Mouse (Mus musculus): ENCODE data around the gene Eloa. TPM values are rescaled to one million over a fixed set of nuclear protein-coding genes. Genes with fewer than 3 reads are reported as not detected.

The Eloa gene
- total and polyA plus RNA-seq, 3 experiments, result 12.9 to 108 (median 56.0) TPM

- TF ChIP-seq GATA2 (IDR thresholded peaks at IDR 0.05; ENCODE audit: borderline replicate concordance, low read depth, low read length), result no peak
- TF ChIP-seq POLR2AphosphoS5 (IDR thresholded peaks at IDR 0.05; ENCODE audit: insufficient replicate concordance, low read depth, low read length), result no peak
- no peak for TF ChIP-seq GATA1 (IDR thresholded peaks at IDR 0.05; ENCODE audit: borderline replicate concordance, low read length)
- TF ChIP-seq CTCF (IDR thresholded peaks at IDR 0.05; ENCODE audit: low read depth, low read length), result no peak
- TF ChIP-seq TAL1 (conservative IDR thresholded peaks at IDR 0.05; ENCODE audit: low read depth, low read length), result no peak
- no peak for ATAC-seq (ENCODE audit: extremely low read depth, insufficient number of reproducible peaks, low FRiP score, poor library complexity, severe bottlenecking)
Measured at GRCm38 (mm10) chr4:136006821-136007220, 14.7 kb downstream of the Eloa start.

GRCm38 (mm10) chr4:136004921-136005320, 16.6 kb downstream of the Eloa start:
- Histone ChIP-seq H3K9me3 (replicated peaks) (no peaks in the 10 kb centered on the region), H3K4me3 (ENCODE audit: low read depth, low read length) (no peak overlapping the region), H3K4me1 (ENCODE audit: insufficient read depth, low read depth, low read length) (no peaks in the 10 kb centered on the region), H3K36me3 (replicated peaks) (peaks cover 84% of the 10 kb centered on the region), H3K27me3 (ENCODE audit: insufficient read depth, low read length) (no peaks in the 10 kb centered on the region)
- ATAC-seq (ENCODE audit: extremely low read depth, insufficient number of reproducible peaks, low FRiP score, poor library complexity, severe bottlenecking), result no peak
- TF ChIP-seq GATA1 (IDR thresholded peaks at IDR 0.05; ENCODE audit: borderline replicate concordance, low read length) (no peak), CTCF (IDR thresholded peaks at IDR 0.05; ENCODE audit: low read depth, low read length) (no peak), GATA2 (IDR thresholded peaks at IDR 0.05; ENCODE audit: borderline replicate concordance, low read depth, low read length) (no peak), TAL1 (conservative IDR thresholded peaks at IDR 0.05; ENCODE audit: low read depth, low read length) (no peak), POLR2AphosphoS5 (IDR thresholded peaks at IDR 0.05; ENCODE audit: insufficient replicate concordance, low read depth, low read length) (no peak)
- DNase-seq (ENCODE audit: low spot score), result no peak

More at GRCm38 (mm10) chr4:136006821-136007220, 14.7 kb downstream of the Eloa start:
- no peak for DNase-seq (ENCODE audit: low spot score)
- no peaks in the 10 kb centered on the region for H3K9me3 ChIP-seq (replicated peaks)
- no peaks in the 10 kb centered on the region for H3K27me3 ChIP-seq (ENCODE audit: insufficient read depth, low read length)
- peaks cover 3% of the 10 kb centered on the region; the same call in 1 of the 2 replicates for H3K4me1 ChIP-seq (ENCODE audit: insufficient read depth, low read depth, low read length)
- no peak overlapping the region for H3K4me3 ChIP-seq (ENCODE audit: low read depth, low read length)
- peaks cover 95% of the 10 kb centered on the region for H3K36me3 ChIP-seq (replicated peaks)

GRCm38 (mm10) chr4:136004107-136004675, 17.4 kb downstream of the Eloa start:
- TF ChIP-seq POLR2AphosphoS5 (IDR thresholded peaks at IDR 0.05; ENCODE audit: insufficient replicate concordance, low read depth, low read length) (no peak), GATA1 (IDR thresholded peaks at IDR 0.05; ENCODE audit: borderline replicate concordance, low read length) (no peak), CTCF (IDR thresholded peaks at IDR 0.05; ENCODE audit: low read depth, low read length) (no peak), GATA2 (IDR thresholded peaks at IDR 0.05; ENCODE audit: borderline replicate concordance, low read depth, low read length) (no peak), TAL1 (conservative IDR thresholded peaks at IDR 0.05; ENCODE audit: low read depth, low read length) (no peak)
- peaks cover 77% of the 10 kb centered on the region for H3K36me3 ChIP-seq (replicated peaks)
- no peaks in the 10 kb centered on the region for H3K4me1 ChIP-seq (ENCODE audit: insufficient read depth, low read depth, low read length)
- DNase-seq (ENCODE audit: low spot score) (no peak), ATAC-seq (ENCODE audit: extremely low read depth, insufficient number of reproducible peaks, low FRiP score, poor library complexity, severe bottlenecking) (no peak)
- no peaks in the 10 kb centered on the region for H3K9me3 ChIP-seq (replicated peaks)
- H3K4me3 ChIP-seq (ENCODE audit: low read depth, low read length), result no peak overlapping the region
- H3K27me3 ChIP-seq (ENCODE audit: insufficient read depth, low read length), result no peaks in the 10 kb centered on the region

DNA sequence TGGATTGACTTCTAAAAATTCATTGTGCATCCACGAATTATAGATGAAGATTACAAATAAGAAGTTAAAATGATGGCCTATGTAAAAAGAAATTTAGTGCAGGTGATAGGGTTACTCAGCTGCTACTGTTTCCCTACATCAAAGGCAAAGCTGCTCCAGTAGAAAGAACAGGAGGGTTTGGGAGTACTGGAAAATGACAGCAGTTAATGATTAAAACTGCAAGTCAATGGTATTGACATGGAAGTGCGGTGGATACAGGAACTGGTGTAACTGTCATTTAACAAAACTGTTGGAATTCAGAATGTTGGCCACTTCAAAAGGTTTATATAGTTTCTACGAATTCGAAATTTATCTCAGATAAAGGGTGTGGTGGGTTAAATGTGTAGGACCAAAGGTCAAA, 26.4 kb downstream of the Eloa start:
- peaks cover 13% of the 10 kb centered on the region for H3K9me3 ChIP-seq (replicated peaks)
- no peak for ATAC-seq (ENCODE audit: extremely low read depth, insufficient number of reproducible peaks, low FRiP score, poor library complexity, severe bottlenecking)
- no peak for TF ChIP-seq GATA1 (IDR thresholded peaks at IDR 0.05; ENCODE audit: borderline replicate concordance, low read length)
- no peak for TF ChIP-seq POLR2AphosphoS5 (IDR thresholded peaks at IDR 0.05; ENCODE audit: insufficient replicate concordance, low read depth, low read length)
- no peak for TF ChIP-seq GATA2 (IDR thresholded peaks at IDR 0.05; ENCODE audit: borderline replicate concordance, low read depth, low read length)
- no peak for TF ChIP-seq CTCF (IDR thresholded peaks at IDR 0.05; ENCODE audit: low read depth, low read length)
- no peak for TF ChIP-seq TAL1 (conservative IDR thresholded peaks at IDR 0.05; ENCODE audit: low read depth, low read length)
- no peak overlapping the region for H3K4me3 ChIP-seq (ENCODE audit: low read depth, low read length)
- H3K4me1 ChIP-seq (ENCODE audit: insufficient read depth, low read depth, low read length), result peaks cover 7% of the 10 kb centered on the region
- H3K36me3 ChIP-seq (replicated peaks), result peaks cover 3% of the 10 kb centered on the region
- no peak for DNase-seq (ENCODE audit: low spot score)
- no peaks in the 10 kb centered on the region for H3K27me3 ChIP-seq (ENCODE audit: insufficient read depth, low read length)

GRCm38 (mm10) chr4:135993941-135994340, 27.6 kb downstream of the Eloa start:
- Histone ChIP-seq H3K4me3 (ENCODE audit: low read depth, low read length) (no peak overlapping the region), H3K36me3 (replicated peaks) (peaks cover 3% of the 10 kb centered on the region), H3K27me3 (ENCODE audit: insufficient read depth, low read length) (no peaks in the 10 kb centered on the region), H3K4me1 (ENCODE audit: insufficient read depth, low read depth, low read length) (peaks cover 9% of the 10 kb centered on the region), H3K9me3 (replicated peaks) (peaks cover 13% of the 10 kb centered on the region)
- DNase-seq (ENCODE audit: low spot score) (no peak), ATAC-seq (ENCODE audit: extremely low read depth, insufficient number of reproducible peaks, low FRiP score, poor library complexity, severe bottlenecking) (no peak)
- TF ChIP-seq TAL1 (conservative IDR thresholded peaks at IDR 0.05; ENCODE audit: low read depth, low read length) (no peak), GATA1 (IDR thresholded peaks at IDR 0.05; ENCODE audit: borderline replicate concordance, low read length) (no peak), CTCF (IDR thresholded peaks at IDR 0.05; ENCODE audit: low read depth, low read length) (no peak), GATA2 (IDR thresholded peaks at IDR 0.05; ENCODE audit: borderline replicate concordance, low read depth, low read length) (no peak), POLR2AphosphoS5 (IDR thresholded peaks at IDR 0.05; ENCODE audit: insufficient replicate concordance, low read depth, low read length) (no peak)

- ATAC-seq (ENCODE audit: extremely low read depth, insufficient number of reproducible peaks, low FRiP score, poor library complexity, severe bottlenecking) (no peak), DNase-seq (ENCODE audit: low spot score) (no peak)
- peaks cover 31% of the 10 kb centered on the region for H3K36me3 ChIP-seq (replicated peaks)
- H3K4me3 ChIP-seq (ENCODE audit: low read depth, low read length), result peak overlapping the region; percentile 98; the same call in 1 of the 2 replicates
- no peak for TF ChIP-seq CTCF (IDR thresholded peaks at IDR 0.05; ENCODE audit: low read depth, low read length)
- no peak for TF ChIP-seq GATA2 (IDR thresholded peaks at IDR 0.05; ENCODE audit: borderline replicate concordance, low read depth, low read length)
- no peak for TF ChIP-seq POLR2AphosphoS5 (IDR thresholded peaks at IDR 0.05; ENCODE audit: insufficient replicate concordance, low read depth, low read length)
- TF ChIP-seq TAL1 (conservative IDR thresholded peaks at IDR 0.05; ENCODE audit: low read depth, low read length), result no peak
- TF ChIP-seq GATA1 (IDR thresholded peaks at IDR 0.05; ENCODE audit: borderline replicate concordance, low read length), result no peak
- peaks cover 3% of the 10 kb centered on the region for H3K9me3 ChIP-seq (replicated peaks)
- no peaks in the 10 kb centered on the region for H3K27me3 ChIP-seq (ENCODE audit: insufficient read depth, low read length)
- H3K4me1 ChIP-seq (ENCODE audit: insufficient read depth, low read depth, low read length), result peaks cover 51% of the 10 kb centered on the region
Measured at GRCm38 (mm10) chr4:135987714-135988113, 33.8 kb downstream of the Eloa start.

All from G1E (cell line).